ENCODE assay signal across 11 mouse cellular contexts in the genomic region with DNA sequence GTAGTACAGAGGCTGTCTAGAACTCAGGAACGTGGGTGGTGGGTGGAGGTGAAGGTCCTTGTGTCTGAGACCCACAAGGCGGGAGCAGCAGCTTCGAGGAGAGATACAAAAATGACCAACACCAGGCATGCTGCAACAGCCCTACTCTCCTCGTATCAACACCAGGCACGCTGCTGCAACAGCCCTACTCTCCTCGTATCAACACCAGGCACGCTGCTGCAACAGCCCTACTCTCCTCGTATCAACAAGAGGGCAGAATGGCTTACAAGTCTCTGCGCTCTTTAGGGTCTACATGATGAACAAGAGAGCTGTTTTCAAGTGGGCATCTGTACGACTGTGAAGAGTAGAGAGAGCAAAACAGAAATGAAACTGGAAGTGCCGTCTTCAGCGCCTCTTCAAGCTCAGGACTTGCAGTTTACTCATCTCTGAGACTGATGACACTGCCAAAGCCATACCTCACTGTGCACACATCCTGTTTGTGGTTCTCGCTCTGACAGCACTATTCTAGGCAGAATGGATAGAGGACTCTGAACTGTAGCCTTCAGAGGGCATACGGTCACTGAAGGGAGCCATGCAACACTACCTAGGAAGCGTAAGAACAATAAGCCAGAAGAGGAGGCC.
DNase-seq lines count a peak whose midpoint lies in the region; ATAC-seq lines count a peak whose summit lies in the region.
"Had no signal": no experiment of that assay in that cellular context is flagged by ENCODE, and none has a peak within 500 bp of the region (broad histone marks: within the 10 kb centered on the region; RNA-seq: fewer than 3 reads in every experiment).

No protein-coding gene starts in this region.

- H3K4me2 ChIP-seq in liver, embryonic 16.5 days (ENCODE audit: low read depth, low read length), result peak overlapping the region; percentile 46
- H3K4me2 ChIP-seq in forebrain, embryonic 12.5 days, result no peak overlapping the region
- H3K4me2 ChIP-seq in kidney, embryonic 14.5 days (replicated peaks; ENCODE audit: low read depth, low read length), result no peak overlapping the region

- WGBS in liver, embryonic 16.5 days (ENCODE audit: insufficient replicate concordance), result 11% methylated on average over 15 of the region's 15 CpGs
- WGBS in forebrain, embryonic 12.5 days, result 86% methylated on average over 15 of the region's 15 CpGs
- 88% methylated on average over 15 of the region's 15 CpGs for WGBS in kidney, embryonic 14.5 days

- no peak for DNase-seq in frontal cortex, adult 2 months (ENCODE audit: extremely low spot score in 1 of 2, low spot score in 1 of 2)
- peak; percentile 79 for DNase-seq in splenic B cell, adult 2 months (ENCODE audit: low read depth, low spot score)
- no peak for DNase-seq in Muller cell, postnatal 12 days (ENCODE audit: inconsistent ontology term)
- DNase-seq: adrenal gland, postnatal 36 days; kidney, postnatal 25 days had no signal

- H3K9me3 ChIP-seq in liver, embryonic 16.5 days (replicated peaks; ENCODE audit: control insufficient read depth, low read length), result no peaks in the 10 kb centered on the region
- H3K9me3 ChIP-seq in forebrain, embryonic 12.5 days, result no peaks in the 10 kb centered on the region
- H3K9me3 ChIP-seq in kidney, embryonic 14.5 days (ENCODE audit: control insufficient read depth, low read length), result no peaks in the 10 kb centered on the region
- H3K9me3 ChIP-seq: embryonic facial prominence, embryonic 10.5 days had no signal

- ATAC-seq in frontal cortex, adult (ENCODE audit: low TSS enrichment), result peak; percentile 35; the same call in 1 of the 2 replicates
- ATAC-seq in liver, embryonic 16.5 days (ENCODE audit: low read depth), result peak; percentile 81
- ATAC-seq in forebrain, embryonic 12.5 days (ENCODE audit: low FRiP score), result no peak
- ATAC-seq in kidney, embryonic 14.5 days (ENCODE audit: low FRiP score, low TSS enrichment), result no peak

- H3K27ac ChIP-seq in brown adipose tissue, adult 24 weeks (replicated peaks; ENCODE audit: low read depth, low read length), result peak overlapping the region; percentile 68; the same call in 1 of the 2 replicates
- peak overlapping the region; percentile 79 for H3K27ac ChIP-seq in liver, embryonic 16.5 days (ENCODE audit: low read length)
- H3K27ac ChIP-seq in forebrain, embryonic 12.5 days, result no peak overlapping the region
- H3K27ac ChIP-seq in kidney, embryonic 14.5 days (ENCODE audit: low read depth, low read length), result no peak overlapping the region
- H3K27ac ChIP-seq: embryonic facial prominence, embryonic 10.5 days had no signal

- no peaks in the 10 kb centered on the region for H3K27me3 ChIP-seq in liver, embryonic 16.5 days (ENCODE audit: control insufficient read depth, insufficient read depth, low read depth, low read length)
- H3K27me3 ChIP-seq in splenic B cell, adult 2 months (ENCODE audit: control insufficient read depth, insufficient read depth, low read length, poor library complexity, severe bottlenecking), result no peaks in the 10 kb centered on the region
- H3K27me3 ChIP-seq in forebrain, embryonic 12.5 days, result no peaks in the 10 kb centered on the region
- no peaks in the 10 kb centered on the region for H3K27me3 ChIP-seq in kidney, embryonic 14.5 days (ENCODE audit: control insufficient read depth, insufficient read depth, low read length)

- H3K36me3 ChIP-seq in liver, embryonic 16.5 days (ENCODE audit: control insufficient read depth, insufficient read depth), result no peaks in the 10 kb centered on the region
- no peaks in the 10 kb centered on the region for H3K36me3 ChIP-seq in splenic B cell, adult 2 months (ENCODE audit: control insufficient read depth, insufficient read depth, low read length, poor library complexity, severe bottlenecking)
- H3K36me3 ChIP-seq in forebrain, embryonic 12.5 days (replicated peaks), result no peaks in the 10 kb centered on the region
- H3K36me3 ChIP-seq in kidney, embryonic 14.5 days (ENCODE audit: control insufficient read depth, insufficient read depth, low read length), result peaks cover 19% of the 10 kb centered on the region; the same call in 1 of the 2 replicates

- H3K4me1 ChIP-seq in brown adipose tissue, adult 24 weeks (ENCODE audit: control insufficient read depth, insufficient read depth, insufficient read length, low read length), result no peaks in the 10 kb centered on the region; the same call in 1 of the 2 replicates
- peaks cover 13% of the 10 kb centered on the region for H3K4me1 ChIP-seq in liver, embryonic 16.5 days (ENCODE audit: control insufficient read depth, low read depth, low read length)
- peaks cover 3% of the 10 kb centered on the region; the same call in 1 of the 2 replicates for H3K4me1 ChIP-seq in forebrain, embryonic 12.5 days
- no peaks in the 10 kb centered on the region for H3K4me1 ChIP-seq in kidney, embryonic 14.5 days (ENCODE audit: control insufficient read depth, insufficient read depth, low read length)

- peak overlapping the region; percentile 9; the same call in 1 of the 2 replicates for H3K4me3 ChIP-seq in brown adipose tissue, adult 24 weeks (ENCODE audit: insufficient read depth, low read depth, low read length)
- H3K4me3 ChIP-seq in liver, embryonic 16.5 days (ENCODE audit: low read depth, low read length), result peak overlapping the region; percentile 39
- H3K4me3 ChIP-seq in forebrain, embryonic 12.5 days (replicated peaks), result no peak overlapping the region
- H3K4me3 ChIP-seq in kidney, embryonic 14.5 days (ENCODE audit: low read length), result no peak overlapping the region
- H3K4me3 ChIP-seq: embryonic facial prominence, embryonic 10.5 days had no signal

- peak overlapping the region; percentile 42; the same call in 1 of the 2 replicates for H3K9ac ChIP-seq in liver, embryonic 16.5 days (ENCODE audit: low read depth, low read length)
- no peak overlapping the region for H3K9ac ChIP-seq in forebrain, embryonic 12.5 days
- H3K9ac ChIP-seq in kidney, embryonic 14.5 days (ENCODE audit: low read depth, low read length), result no peak overlapping the region

Comparison
In these comparisons a context has a peak if more than half of its experiments do, and no peak if none do; other contexts are left out.
1. ATAC-seq: peak in frontal cortex, adult (single experiment) and liver, embryonic 16.5 days (single experiment); none in forebrain, embryonic 12.5 days (single experiment) and kidney, embryonic 14.5 days (single experiment).
2. H3K27ac ChIP-seq: peak in brown adipose tissue, adult 24 weeks (single experiment) and liver, embryonic 16.5 days (single experiment); none in forebrain, embryonic 12.5 days (single experiment) and kidney, embryonic 14.5 days (single experiment).
3. H3K4me3 ChIP-seq: peak in brown adipose tissue, adult 24 weeks (single experiment) and liver, embryonic 16.5 days (single experiment); none in forebrain, embryonic 12.5 days (single experiment) and kidney, embryonic 14.5 days (single experiment).